Mouse (Mus musculus) embryonic facial prominence, embryonic 15.5 days (tissue): ENCODE measurements around the gene Slc35f3. TPM values are rescaled to one million over a fixed set of nuclear protein-coding genes. Genes with fewer than 3 reads are reported as not detected.
"Not testable (repeated sequence)": the region's sequence is repeated elsewhere in the genome, so short reads cannot be mapped to it uniquely, and the experiment has no call there.

Experiments used
- ATAC-seq: fragments of 200-750 bp; cut with Nextera tagmentation; 2 replicates; pipeline ENCODE4 v1.8.0; 2017; ENCODE audit warnings: low read depth, moderate TSS enrichment; ENCODE audit not compliant: insufficient number of reproducible peaks, low FRiP score, low TSS enrichment
- H3K27ac ChIP-seq: fragments of 300-500 bp; sonication (generic); replicated peaks from 2 replicates; pipeline ENCODE4 v1.5.1; 2015; ENCODE audit warnings: mild to moderate bottlenecking, inconsistent platforms
- H3K27me3 ChIP-seq: fragments of 300-500 bp; sonication (generic); 2 replicates; pipeline ENCODE4 v1.6.1; 2015; ENCODE audit warnings: inconsistent platforms
- H3K36me3 ChIP-seq: fragments of 300-500 bp; sonication (generic); 2 replicates; pipeline ENCODE4 v1.6.1; 2015; ENCODE audit warnings: mild to moderate bottlenecking, inconsistent platforms
- H3K4me1 ChIP-seq: fragments of 300-500 bp; sonication (generic); 2 replicates; pipeline ENCODE4 v1.6.1; 2015; ENCODE audit warnings: inconsistent platforms
- H3K4me2 ChIP-seq: fragments of 300-500 bp; sonication (generic); replicated peaks from 2 replicates; pipeline ENCODE4 v1.6.1; 2015; ENCODE audit warnings: mild to moderate bottlenecking, inconsistent platforms
- H3K4me3 ChIP-seq: fragments of 300-500 bp; sonication (generic); replicated peaks from 2 replicates; pipeline ENCODE4 v1.5.1; 2015; ENCODE audit warnings: mild to moderate bottlenecking, inconsistent platforms
- H3K9ac ChIP-seq: fragments of 300-500 bp; sonication (generic); 2 replicates; pipeline ENCODE4 v1.6.1; 2015; ENCODE audit warnings: inconsistent platforms
- H3K9me3 ChIP-seq: fragments of 300-500 bp; sonication (generic); replicated peaks from 2 replicates; pipeline ENCODE4 v1.6.1; 2016; ENCODE audit warnings: inconsistent platforms
- WGBS: fragments of 180-500 bp; shearing (Covaris S2); methylation state at CpG from one replicate; pipeline ENCODE4 v1.1.7; 2015; 5-methylcytosine and 5-hydroxymethylcytosine counted together
- polyA plus RNA-seq: library from polyadenylated mRNA; unstranded; fragments of >200 nt; fragmentation: Nextera tagmentation; extraction: Ambion mirVana; gene quantifications from 2 replicates; pipeline ENCODE4 v1.2.1, GENCODE M21; 2015

The Slc35f3 gene
- polyA plus RNA-seq, 1 experiment from 2014 or later: 0.63 TPM

- Histone ChIP-seq H3K9ac (no peak overlapping the region), H3K36me3 (no peaks in the 10 kb centered on the region), H3K4me2 (no peak overlapping the region), H3K4me3 (no peak overlapping the region), H3K4me1 (no peaks in the 10 kb centered on the region), H3K27me3 (0 out of 2 replicates have a peak, but pooled peaks cover 3% of the 10 kb centered on the region), H3K9me3 (no peaks in the 10 kb centered on the region), H3K27ac (no peak overlapping the region)
- WGBS: 72% methylated on average over 3 of the region's 3 CpGs
- no peak for ATAC-seq
Measured at GRCm38 (mm10) chr8:126371871-126372270, 73.5 kb downstream of the Slc35f3 start.

- WGBS: 82% methylated on average over 6 of the region's 6 CpGs
- no peaks in the 10 kb centered on the region for H3K36me3 ChIP-seq
- no peak overlapping the region for H3K4me2 ChIP-seq
- H3K9ac ChIP-seq: no peak overlapping the region
- H3K27ac ChIP-seq: no peak overlapping the region
- no peak overlapping the region for H3K4me3 ChIP-seq
- no peaks in the 10 kb centered on the region; the same call in 1 of the 2 replicates for H3K27me3 ChIP-seq
- ATAC-seq: no peak
- no peaks in the 10 kb centered on the region for H3K9me3 ChIP-seq
- H3K4me1 ChIP-seq: no peaks in the 10 kb centered on the region
Measured at GRCm38 (mm10) chr8:126379580-126379979, 81.2 kb downstream of the Slc35f3 start.

GRCm38 (mm10) chr8:126380141-126380540, 81.8 kb downstream of the Slc35f3 start:
- Histone ChIP-seq H3K4me2 (no peak overlapping the region), H3K4me3 (no peak overlapping the region), H3K9ac (no peak overlapping the region), H3K27ac (no peak overlapping the region), H3K36me3 (no peaks in the 10 kb centered on the region), H3K27me3 (no peaks in the 10 kb centered on the region; the same call in 1 of the 2 replicates), H3K4me1 (no peaks in the 10 kb centered on the region), H3K9me3 (no peaks in the 10 kb centered on the region)
- no peak for ATAC-seq
- WGBS: 57% methylated on average over 2 of the region's 2 CpGs

- Histone ChIP-seq H3K4me1 (no peaks in the 10 kb centered on the region), H3K4me2 (no peak overlapping the region), H3K9me3 (no peaks in the 10 kb centered on the region), H3K36me3 (no peaks in the 10 kb centered on the region), H3K9ac (no peak overlapping the region), H3K27me3 (no peaks in the 10 kb centered on the region; the same call in 1 of the 2 replicates), H3K4me3 (no peak overlapping the region), H3K27ac (no peak overlapping the region)
- 76% methylated on average over 7 of the region's 7 CpGs for WGBS
- ATAC-seq: no peak
Measured at GRCm38 (mm10) chr8:126381299-126381698, 82.9 kb downstream of the Slc35f3 start.

- H3K4me2 ChIP-seq: no peak overlapping the region
- no peak for ATAC-seq
- no peak overlapping the region for H3K27ac ChIP-seq
- no peaks in the 10 kb centered on the region; the same call in 1 of the 2 replicates for H3K27me3 ChIP-seq
- H3K4me1 ChIP-seq: no peaks in the 10 kb centered on the region
- H3K9me3 ChIP-seq: no peaks in the 10 kb centered on the region
- H3K9ac ChIP-seq: no peak overlapping the region
- H3K36me3 ChIP-seq: no peaks in the 10 kb centered on the region
- H3K4me3 ChIP-seq: no peak overlapping the region
- 37% methylated on average over 14 of the region's 14 CpGs for WGBS
Measured at GRCm38 (mm10) chr8:126382216-126382615, 83.9 kb downstream of the Slc35f3 start.

- no peak for ATAC-seq
- H3K9me3 ChIP-seq: no peaks in the 10 kb centered on the region
- H3K4me1 ChIP-seq: no peaks in the 10 kb centered on the region
- H3K4me2 ChIP-seq: no peak overlapping the region
- no peaks in the 10 kb centered on the region; the same call in 1 of the 2 replicates for H3K27me3 ChIP-seq
- no peaks in the 10 kb centered on the region for H3K36me3 ChIP-seq
- H3K4me3 ChIP-seq: no peak overlapping the region
- WGBS: 68% methylated on average over 5 of the region's 5 CpGs
- no peak overlapping the region for H3K9ac ChIP-seq
- no peak overlapping the region for H3K27ac ChIP-seq
Measured at GRCm38 (mm10) chr8:126382749-126383148, 84.4 kb downstream of the Slc35f3 start.

GRCm38 (mm10) chr8:126387566-126387965, 89.2 kb downstream of the Slc35f3 start:
- Histone ChIP-seq H3K4me1 (no peaks in the 10 kb centered on the region), H3K27me3 (no peaks in the 10 kb centered on the region; the same call in 1 of the 2 replicates), H3K4me2 (no peak overlapping the region), H3K36me3 (no peaks in the 10 kb centered on the region), H3K9ac (no peak overlapping the region), H3K4me3 (no peak overlapping the region), H3K9me3 (no peaks in the 10 kb centered on the region), H3K27ac (no peak overlapping the region)
- 76% methylated on average over 4 of the region's 4 CpGs for WGBS
- no peak for ATAC-seq

- no peak overlapping the region for H3K4me2 ChIP-seq
- H3K4me1 ChIP-seq: no peaks in the 10 kb centered on the region
- no peak overlapping the region for H3K27ac ChIP-seq
- no peaks in the 10 kb centered on the region for H3K36me3 ChIP-seq
- 33% methylated on average over 2 of the region's 2 CpGs for WGBS
- H3K4me3 ChIP-seq: no peak overlapping the region
- no peak overlapping the region for H3K9ac ChIP-seq
- no peaks in the 10 kb centered on the region for H3K9me3 ChIP-seq
- no peaks in the 10 kb centered on the region; the same call in 1 of the 2 replicates for H3K27me3 ChIP-seq
- no peak for ATAC-seq
Measured at GRCm38 (mm10) chr8:126391541-126391940, 93.2 kb downstream of the Slc35f3 start.

- no peak overlapping the region for H3K27ac ChIP-seq
- H3K9me3 ChIP-seq: no peaks in the 10 kb centered on the region
- no peaks in the 10 kb centered on the region; the same call in 1 of the 2 replicates for H3K27me3 ChIP-seq
- no peak overlapping the region for H3K9ac ChIP-seq
- no peak for ATAC-seq
- H3K4me1 ChIP-seq: no peaks in the 10 kb centered on the region
- H3K36me3 ChIP-seq: no peaks in the 10 kb centered on the region
- H3K4me3 ChIP-seq: no peak overlapping the region
- 79% methylated on average over 9 of the region's 9 CpGs for WGBS
- no peak overlapping the region for H3K4me2 ChIP-seq
Measured at GRCm38 (mm10) chr8:126395386-126395785, 97.0 kb downstream of the Slc35f3 start.

GRCm38 (mm10) chr8:126395917-126396316, 97.6 kb downstream of the Slc35f3 start:
- ATAC-seq: no peak
- Histone ChIP-seq H3K4me1 (no peaks in the 10 kb centered on the region), H3K4me3 (no peak overlapping the region), H3K9ac (no peak overlapping the region), H3K36me3 (no peaks in the 10 kb centered on the region), H3K4me2 (no peak overlapping the region), H3K27ac (no peak overlapping the region), H3K9me3 (no peaks in the 10 kb centered on the region), H3K27me3 (no peaks in the 10 kb centered on the region; the same call in 1 of the 2 replicates)
- WGBS: 74% methylated on average over 5 of the region's 5 CpGs

GRCm38 (mm10) chr8:126398349-126398748, 100.0 kb downstream of the Slc35f3 start:
- no peaks in the 10 kb centered on the region; the same call in 1 of the 2 replicates for H3K27me3 ChIP-seq
- H3K36me3 ChIP-seq: no peaks in the 10 kb centered on the region
- no peak overlapping the region for H3K27ac ChIP-seq
- no peaks in the 10 kb centered on the region for H3K9me3 ChIP-seq
- WGBS: 80% methylated on average over 3 of the region's 3 CpGs
- no peak overlapping the region for H3K4me3 ChIP-seq
- H3K4me2 ChIP-seq: no peak overlapping the region
- no peak overlapping the region for H3K9ac ChIP-seq
- no peak for ATAC-seq
- no peaks in the 10 kb centered on the region for H3K4me1 ChIP-seq

- ATAC-seq, H3K4me1 ChIP-seq, H3K27ac ChIP-seq, H3K9ac ChIP-seq, H3K9me3 ChIP-seq, H3K4me3 ChIP-seq, H3K4me2 ChIP-seq, H3K27me3 ChIP-seq, H3K36me3 ChIP-seq: not testable (repeated sequence)
Measured at GRCm38 (mm10) chr8:126404550-126404949, 106.2 kb downstream of the Slc35f3 start.
